Mouse (Mus musculus) embryonic facial prominence, embryonic 10.5 days (tissue): ENCODE data around the gene Plekhj1. TPM values are rescaled to one million over a fixed set of nuclear protein-coding genes. Genes with fewer than 3 reads are reported as not detected.

Experiments
- DNase-seq: peaks from one replicate; pipeline ENCODE4 v3.0.0-alpha.2; 2017; ENCODE audit warnings: low spot score
- H3K27ac ChIP-seq: fragments of 300-500 bp; sonication (generic); replicated peaks from 2 replicates; pipeline ENCODE4 v1.5.1; 2016; ENCODE audit warnings: mild to moderate bottlenecking
- H3K27me3 ChIP-seq: fragments of 300-500 bp; sonication (generic); replicated peaks from 2 replicates; pipeline ENCODE4 v1.6.1; 2016; ENCODE audit warnings: low read depth, mild to moderate bottlenecking; ENCODE audit not compliant: poor library complexity, severe bottlenecking
- H3K36me3 ChIP-seq: fragments of 300-500 bp; sonication (generic); replicated peaks from 2 replicates; pipeline ENCODE4 v1.6.1; 2016; ENCODE audit warnings: mild to moderate bottlenecking, moderate library complexity
- H3K4me1 ChIP-seq: fragments of 300-500 bp; sonication (generic); 2 replicates; pipeline ENCODE4 v1.6.1; 2016
- H3K4me3 ChIP-seq: fragments of 300-500 bp; sonication (generic); 2 replicates; pipeline ENCODE4 v1.5.1; 2016; ENCODE audit warnings: mild to moderate bottlenecking, moderate library complexity
- H3K9me3 ChIP-seq: fragments of 300-500 bp; sonication (generic); 2 replicates; pipeline ENCODE4 v1.6.1; 2016; ENCODE audit warnings: mild to moderate bottlenecking
- WGBS: fragments of 180-500 bp; shearing (Covaris S2); methylation state at CpG from one replicate; pipeline ENCODE4 v1.1.7; 2016; 5-methylcytosine and 5-hydroxymethylcytosine counted together
- polyA plus RNA-seq: library from polyadenylated mRNA; unstranded; fragments of >200 nt; fragmentation: Nextera tagmentation; extraction: Ambion mirVana; gene quantifications from 2 replicates; pipeline ENCODE4 v1.2.1, GENCODE M21; 2016

The Plekhj1 gene
- polyA plus RNA-seq, 1 experiment from 2014 or later = 181 TPM

- Histone ChIP-seq H3K27ac (no peak overlapping the region; the same call in 1 of the 2 replicates), H3K4me1 (peaks cover 38% of the 10 kb centered on the region), H3K4me3 (peak overlapping the region; percentile 86), H3K9me3 (no peaks in the 10 kb centered on the region), H3K36me3 (peaks cover 71% of the 10 kb centered on the region), H3K27me3 (no peaks in the 10 kb centered on the region)
- WGBS = 83% methylated on average over 9 of the region's 9 CpGs
- no peak for DNase-seq
Observed at GRCm38 (mm10) chr10:80796307-80796848, 2.0 kb downstream of the Plekhj1 start.

- Histone ChIP-seq H3K27ac (no peak overlapping the region), H3K36me3 (peaks cover 72% of the 10 kb centered on the region), H3K4me3 (no peak overlapping the region), H3K4me1 (peaks cover 33% of the 10 kb centered on the region), H3K9me3 (no peaks in the 10 kb centered on the region), H3K27me3 (no peaks in the 10 kb centered on the region)
- WGBS = 87% methylated on average over 8 of the region's 8 CpGs
- no peak for DNase-seq
Observed at GRCm38 (mm10) chr10:80794750-80795149, 3.7 kb downstream of the Plekhj1 start.

GRCm38 (mm10) chr10:80793803-80794202 lies 4.6 kb downstream of the Plekhj1 start:
- Histone ChIP-seq H3K27ac (no peak overlapping the region), H3K36me3 (peaks cover 80% of the 10 kb centered on the region), H3K27me3 (no peaks in the 10 kb centered on the region), H3K9me3 (no peaks in the 10 kb centered on the region), H3K4me1 (peaks cover 26% of the 10 kb centered on the region), H3K4me3 (peak overlapping the region; percentile 23; the same call in 1 of the 2 replicates)
- WGBS = 87% methylated on average over 4 of the region's 4 CpGs
- no peak for DNase-seq

- Histone ChIP-seq H3K27me3 (no peaks in the 10 kb centered on the region), H3K9me3 (no peaks in the 10 kb centered on the region), H3K4me1 (peaks cover 26% of the 10 kb centered on the region), H3K36me3 (peaks cover 86% of the 10 kb centered on the region), H3K4me3 (no peak overlapping the region), H3K27ac (no peak overlapping the region)
- DNase-seq = no peak
- 89% methylated on average over 13 of the region's 13 CpGs for WGBS
Observed at GRCm38 (mm10) chr10:80793033-80793784, 5.2 kb downstream of the Plekhj1 start.

DNA sequence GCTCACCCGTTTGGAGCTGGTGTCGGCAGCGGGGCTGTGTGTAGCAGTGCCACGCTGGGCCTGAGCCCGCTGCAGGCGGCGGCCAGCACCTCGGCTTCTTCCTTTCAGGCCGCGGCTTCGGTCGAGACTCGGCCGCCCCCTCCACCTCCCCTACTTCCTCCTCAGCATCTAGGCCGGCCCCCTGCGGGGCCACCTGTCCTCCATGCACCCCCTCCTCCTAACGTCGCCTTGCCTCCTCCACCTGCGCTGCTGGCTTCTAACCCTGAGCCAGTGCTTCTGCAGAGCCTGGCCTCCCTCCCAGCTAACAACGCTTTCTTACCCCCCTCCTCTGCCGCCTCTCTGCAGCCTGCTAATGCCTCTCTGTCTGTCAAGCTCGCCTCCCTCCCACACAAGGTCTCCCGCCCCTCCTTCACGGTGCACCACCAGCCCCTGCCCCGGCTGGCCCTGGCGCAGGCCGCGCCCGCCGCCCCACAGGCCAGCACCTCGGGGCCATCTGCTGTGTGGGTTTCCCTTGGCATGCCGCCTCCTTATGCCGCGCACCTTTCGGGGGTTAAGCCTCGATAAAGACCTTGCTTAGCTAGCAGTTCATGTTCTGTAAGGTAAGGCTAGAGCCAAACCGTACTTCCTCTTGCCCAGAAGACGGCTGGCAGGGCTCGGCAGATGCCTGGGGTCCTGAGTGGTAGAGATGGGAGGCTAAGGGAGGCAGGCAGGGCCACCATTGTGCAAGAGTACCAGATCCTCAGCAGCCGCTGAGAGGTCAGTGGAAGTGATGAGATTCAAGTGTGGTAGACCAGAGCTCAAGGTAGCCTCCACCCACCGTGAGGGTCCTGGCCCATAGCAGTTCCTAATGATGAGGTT lies 6.0 kb downstream of the Plekhj1 start:
- DNase-seq = no peak
- Histone ChIP-seq H3K27ac (no peak overlapping the region), H3K4me1 (peaks cover 22% of the 10 kb centered on the region), H3K4me3 (peak overlapping the region; percentile 8; the same call in 1 of the 2 replicates), H3K36me3 (peaks cover 94% of the 10 kb centered on the region), H3K9me3 (no peaks in the 10 kb centered on the region), H3K27me3 (no peaks in the 10 kb centered on the region)
- WGBS = 74% methylated on average over 41 of the region's 41 CpGs

DNA sequence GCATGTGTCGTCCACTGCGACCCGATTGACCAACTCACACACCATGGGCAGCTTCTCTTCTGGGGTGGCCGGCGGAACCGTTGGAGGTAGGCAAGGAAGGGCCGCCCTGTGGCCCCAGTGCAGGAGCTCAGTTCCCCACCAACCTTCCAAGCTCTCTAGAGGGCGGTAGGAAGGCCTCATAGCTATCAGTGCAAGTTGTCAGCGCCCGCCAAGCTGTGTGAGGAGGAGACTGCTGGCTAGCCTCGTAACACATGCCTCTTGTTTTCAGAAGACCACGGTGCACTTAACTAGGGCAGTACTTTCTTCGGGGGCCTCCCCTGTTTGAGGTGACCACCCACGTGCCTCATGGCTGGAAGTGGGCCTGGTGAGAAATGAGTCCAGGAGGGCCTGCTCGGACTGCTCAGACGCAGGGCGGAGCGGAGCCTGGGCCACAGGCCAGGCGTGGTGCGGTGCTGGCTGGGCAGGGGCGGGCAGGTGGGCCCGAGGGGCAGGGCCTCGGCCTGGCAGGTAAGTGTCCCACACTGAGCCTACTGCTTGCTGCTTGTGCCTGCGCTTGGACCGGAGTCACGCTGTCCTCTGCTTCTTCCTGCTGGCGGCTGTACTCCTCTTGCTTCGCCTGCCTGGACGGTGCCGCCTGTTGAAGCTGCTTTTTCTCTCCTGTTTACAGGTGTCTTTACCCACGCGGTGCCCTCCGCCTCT lies 6.8 kb downstream of the Plekhj1 start:
- peak overlapping the region; percentile 8; the same call in 1 of the 2 replicates for H3K4me3 ChIP-seq
- no peak overlapping the region for H3K27ac ChIP-seq
- no peaks in the 10 kb centered on the region for H3K27me3 ChIP-seq
- H3K36me3 ChIP-seq = peaks cover 100% of the 10 kb centered on the region
- 85% methylated on average over 33 of the region's 33 CpGs for WGBS
- H3K4me1 ChIP-seq = peaks cover 14% of the 10 kb centered on the region
- no peaks in the 10 kb centered on the region for H3K9me3 ChIP-seq
- DNase-seq = no peak

DNA sequence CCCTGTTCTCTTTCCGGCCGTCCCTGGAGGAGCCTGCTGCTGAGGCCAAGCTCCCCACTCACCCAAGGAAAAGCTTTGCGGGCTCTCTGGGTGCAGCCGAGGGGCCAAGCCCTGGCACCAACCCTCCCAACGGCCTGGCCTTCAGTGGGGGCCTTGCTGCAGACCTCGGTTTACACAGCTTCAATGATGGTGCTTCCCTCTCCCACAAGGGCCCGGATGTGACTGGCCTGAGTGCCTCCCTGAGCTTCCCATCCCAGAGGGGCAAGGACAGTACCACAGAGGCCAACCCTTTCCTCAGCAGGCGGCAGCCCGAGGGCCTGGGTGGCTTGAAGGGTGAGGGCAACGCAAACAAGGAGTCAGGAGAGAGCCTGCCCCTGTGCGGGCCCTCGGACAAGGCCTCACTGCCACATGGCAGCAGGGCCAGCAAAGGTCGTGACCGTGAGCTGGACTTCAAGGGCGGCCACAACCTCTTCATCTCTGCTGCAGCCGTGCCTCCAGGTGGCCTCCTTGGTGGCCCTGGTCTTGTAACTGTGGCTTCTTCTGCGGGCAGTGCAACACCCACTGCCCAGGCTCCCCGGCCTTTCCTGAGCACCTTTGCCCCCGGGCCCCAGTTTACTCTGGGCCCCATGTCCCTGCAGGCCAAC lies 7.5 kb downstream of the Plekhj1 start:
- H3K9me3 ChIP-seq = no peaks in the 10 kb centered on the region
- H3K27ac ChIP-seq = no peak overlapping the region

GRCm38 (mm10) chr10:80787517-80787916 lies 10.9 kb downstream of the Plekhj1 start:
- 82% methylated on average over 2 of the region's 2 CpGs for WGBS
- peaks cover 100% of the 10 kb centered on the region for H3K36me3 ChIP-seq

More for the DNA sequence above, 7.5 kb downstream of the Plekhj1 start:
- peaks cover 6% of the 10 kb centered on the region for H3K4me1 ChIP-seq
- 85% methylated on average over 19 of the region's 19 CpGs for WGBS
- no peaks in the 10 kb centered on the region for H3K27me3 ChIP-seq
- no peak for DNase-seq
- peaks cover 100% of the 10 kb centered on the region for H3K36me3 ChIP-seq
- no peak overlapping the region; the same call in 1 of the 2 replicates for H3K4me3 ChIP-seq

GRCm38 (mm10) chr10:80785963-80786362 lies 12.5 kb downstream of the Plekhj1 start:
- Histone ChIP-seq H3K27ac (no peak overlapping the region), H3K36me3 (peaks cover 100% of the 10 kb centered on the region), H3K9me3 (no peaks in the 10 kb centered on the region), H3K27me3 (no peaks in the 10 kb centered on the region), H3K4me1 (no peaks in the 10 kb centered on the region), H3K4me3 (no peak overlapping the region)
- 96% methylated on average over 11 of the region's 11 CpGs for WGBS
- no peak for DNase-seq

More at GRCm38 (mm10) chr10:80787517-80787916, 10.9 kb downstream of the Plekhj1 start:
- Histone ChIP-seq H3K9me3 (no peaks in the 10 kb centered on the region), H3K27me3 (no peaks in the 10 kb centered on the region), H3K4me1 (peaks cover 3% of the 10 kb centered on the region; the same call in 1 of the 2 replicates), H3K27ac (no peak overlapping the region), H3K4me3 (0 out of 2 replicates have a peak overlapping the region, but pooled peaks have one; percentile 5)
- DNase-seq = no peak

DNA sequence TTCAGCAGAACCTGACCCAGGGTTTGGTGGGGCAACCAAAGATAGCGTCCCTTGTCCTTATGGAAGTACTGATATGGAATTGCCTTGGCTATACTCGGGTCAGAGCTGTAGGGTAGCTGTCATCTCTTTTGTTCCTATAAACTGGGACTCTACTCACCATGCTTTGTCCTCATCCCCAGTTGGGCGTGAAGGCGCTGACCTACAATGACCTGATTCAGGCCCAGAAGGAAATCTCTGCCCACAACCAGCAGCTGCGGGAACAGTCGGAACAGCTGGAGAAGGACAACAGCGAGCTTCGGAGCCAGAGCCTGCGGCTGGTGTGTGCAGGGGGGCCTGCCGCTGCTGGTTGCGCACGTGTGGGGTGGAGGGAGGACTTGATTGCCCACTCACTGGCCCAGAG lies 13.6 kb downstream of the Plekhj1 start:
- H3K9me3 ChIP-seq = no peaks in the 10 kb centered on the region
- no peak overlapping the region for H3K27ac ChIP-seq
- no peaks in the 10 kb centered on the region for H3K27me3 ChIP-seq
- no peaks in the 10 kb centered on the region for H3K4me1 ChIP-seq
- WGBS = 86% methylated on average over 12 of the region's 12 CpGs
- DNase-seq = no peak
- no peak overlapping the region for H3K4me3 ChIP-seq
- peaks cover 100% of the 10 kb centered on the region for H3K36me3 ChIP-seq

DNA sequence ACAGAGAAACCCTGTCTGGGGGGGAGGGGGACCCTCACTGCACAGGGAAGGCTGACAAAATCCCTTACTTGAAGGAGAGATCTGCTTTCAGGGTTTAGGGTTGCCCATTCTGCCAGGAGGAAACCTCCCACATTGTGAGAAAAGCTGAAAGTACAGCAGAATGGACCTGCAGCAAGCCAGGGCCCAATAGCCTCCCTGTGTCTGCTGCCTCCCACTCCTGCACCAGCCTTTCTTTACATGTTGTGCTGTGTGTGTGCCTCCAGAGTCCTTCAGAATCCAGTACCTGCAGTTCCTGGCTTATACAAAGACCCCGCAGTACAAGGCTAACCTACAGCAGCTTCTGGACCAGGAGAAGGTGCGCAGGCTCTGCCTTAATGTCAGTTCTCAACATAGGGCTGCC lies 14.1 kb downstream of the Plekhj1 start:
- Histone ChIP-seq H3K4me3 (no peak overlapping the region), H3K9me3 (no peaks in the 10 kb centered on the region), H3K36me3 (peaks cover 100% of the 10 kb centered on the region), H3K27ac (no peak overlapping the region), H3K27me3 (no peaks in the 10 kb centered on the region), H3K4me1 (no peaks in the 10 kb centered on the region)
- DNase-seq = no peak
- over 99% methylated on average over 2 of the region's 2 CpGs for WGBS
